Mouse (Mus musculus) spleen, postnatal 4 days (tissue): Measurements from ENCODE around the gene Sirt3.
"Not testable (repeated sequence)": the region's sequence is repeated elsewhere in the genome, so short reads cannot be mapped to it uniquely, and the experiment has no call there.

Source experiments
- DNase-seq, 2 experiments: peaks; one replicate each; pipeline ENCODE4 v3.0.0; 2022; ENCODE audit warnings: low spot score in 2 of 2

Sirt3 gene

GRCm38 (mm10) chr7:140897863-140898262 lies 15.8 kb upstream of the Sirt3 start:
- DNase-seq: no peak

GRCm38 (mm10) chr7:140894611-140895010 lies 12.5 kb upstream of the Sirt3 start:
- no peak for DNase-seq

DNA sequence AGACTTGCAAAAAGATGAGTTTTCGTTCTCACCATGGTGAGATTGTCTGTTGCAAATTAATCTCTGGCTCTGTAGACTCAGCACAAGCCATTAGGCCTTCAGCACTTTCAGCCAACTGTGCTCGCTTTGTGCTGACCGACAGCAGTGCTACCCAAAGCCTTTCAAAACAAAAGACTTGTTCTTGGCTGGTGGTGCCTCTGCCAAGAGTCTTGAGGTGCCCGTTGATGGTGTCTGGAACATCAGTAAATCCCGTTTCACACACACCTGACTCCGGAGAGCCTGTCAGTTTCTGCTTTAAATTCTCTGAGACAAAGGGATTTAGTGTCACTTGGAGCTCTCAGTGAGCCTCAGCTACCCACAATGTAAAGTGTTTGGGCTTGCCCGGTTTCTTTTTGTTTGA lies 11.9 kb upstream of the Sirt3 start:
- no peak for DNase-seq

DNA sequence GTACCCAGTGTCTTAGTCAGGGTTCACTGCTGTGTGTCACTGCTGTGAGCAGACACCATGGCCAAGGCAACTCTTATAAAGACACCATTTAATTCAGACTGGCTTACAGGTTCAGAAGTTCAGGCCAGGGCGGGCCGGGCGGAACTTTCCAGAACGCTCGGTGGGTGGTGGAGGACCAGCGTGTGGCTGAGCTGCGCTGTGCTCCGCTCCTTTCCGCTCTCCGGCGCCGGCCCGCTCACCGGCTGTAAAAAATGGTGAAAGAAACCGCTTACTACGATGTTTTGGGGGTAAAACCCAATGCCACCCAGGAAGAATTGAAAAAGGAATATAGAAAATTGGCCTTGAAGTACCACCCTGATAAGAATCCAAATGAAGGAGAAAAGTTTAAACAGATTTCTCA lies 8.5 kb upstream of the Sirt3 start:
- DNase-seq: not testable (repeated sequence)

- DNase-seq: no peak
Measured at GRCm38 (mm10) chr7:140882469-140882803, 327 bp upstream of the Sirt3 start.

DNA sequence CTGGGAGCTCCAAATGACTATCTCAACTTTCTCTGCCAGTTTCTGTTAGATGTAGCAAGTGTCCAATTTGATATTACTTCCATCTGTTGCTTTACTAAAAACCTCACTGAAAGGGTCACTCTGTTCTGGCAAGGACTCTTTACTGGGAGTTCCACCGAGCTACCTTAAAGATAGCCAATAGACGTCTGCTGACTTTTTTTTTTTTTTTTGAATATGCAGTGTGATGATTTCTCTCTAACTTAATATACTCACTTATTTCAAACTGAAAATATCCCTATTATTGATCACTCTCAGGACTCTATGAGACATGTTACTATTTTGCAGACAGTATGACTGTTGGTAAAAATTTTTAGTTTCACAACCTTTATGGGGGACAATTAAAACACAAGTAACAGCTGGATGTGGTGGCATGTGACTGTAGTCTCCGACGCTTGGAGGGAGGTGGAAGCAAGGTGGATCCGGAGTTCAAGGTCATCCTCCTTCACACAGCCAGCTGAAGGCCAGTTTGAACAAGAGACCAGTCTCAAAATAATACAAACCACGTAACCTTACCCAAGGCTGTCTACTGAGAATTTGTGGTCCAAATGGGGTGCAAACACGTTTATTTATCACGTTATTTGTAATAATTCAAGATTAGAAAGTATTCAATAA lies 1.1 kb downstream of the Sirt3 start:
- no peak for DNase-seq

GRCm38 (mm10) chr7:140880419-140880818 lies 1.7 kb downstream of the Sirt3 start:
- DNase-seq: no peak

GRCm38 (mm10) chr7:140879355-140879754 lies 2.8 kb downstream of the Sirt3 start:
- DNase-seq: no peak

DNA sequence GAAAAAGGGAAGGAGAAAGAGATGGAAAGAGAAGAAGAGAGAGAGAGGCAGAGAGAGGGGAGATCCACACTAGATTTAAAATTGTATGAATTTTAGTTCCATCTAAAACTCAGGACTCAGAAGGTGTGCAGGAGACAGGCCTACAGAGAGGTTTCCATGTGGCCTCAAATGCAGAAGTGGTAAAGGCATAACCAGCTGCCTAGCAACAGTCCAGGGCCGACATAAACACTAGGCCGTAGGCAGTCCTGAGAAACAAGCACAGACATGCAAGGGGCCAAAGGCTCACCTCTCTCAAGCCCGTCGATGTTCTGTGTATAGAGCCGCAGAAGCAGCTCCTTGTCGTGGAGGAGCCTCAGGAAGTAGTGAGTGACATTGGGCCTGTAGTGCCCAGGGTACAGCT lies 4.7 kb downstream of the Sirt3 start:
- DNase-seq: no peak

GRCm38 (mm10) chr7:140874224-140874623 lies 7.9 kb downstream of the Sirt3 start:
- DNase-seq: no peak

- no peak for DNase-seq
Measured at GRCm38 (mm10) chr7:140864761-140865160, 17.3 kb downstream of the Sirt3 start.

GRCm38 (mm10) chr7:140860728-140861127 lies 21.4 kb downstream of the Sirt3 start:
- DNase-seq: peak in 1 of 2 experiments; percentile 60

- DNase-seq: no peak
Measured at GRCm38 (mm10) chr7:140859997-140860396, 22.1 kb downstream of the Sirt3 start.

- peak in 1 of 2 experiments; percentile 66 for DNase-seq
Measured at GRCm38 (mm10) chr7:140858746-140859145, 23.4 kb downstream of the Sirt3 start.

DNA sequence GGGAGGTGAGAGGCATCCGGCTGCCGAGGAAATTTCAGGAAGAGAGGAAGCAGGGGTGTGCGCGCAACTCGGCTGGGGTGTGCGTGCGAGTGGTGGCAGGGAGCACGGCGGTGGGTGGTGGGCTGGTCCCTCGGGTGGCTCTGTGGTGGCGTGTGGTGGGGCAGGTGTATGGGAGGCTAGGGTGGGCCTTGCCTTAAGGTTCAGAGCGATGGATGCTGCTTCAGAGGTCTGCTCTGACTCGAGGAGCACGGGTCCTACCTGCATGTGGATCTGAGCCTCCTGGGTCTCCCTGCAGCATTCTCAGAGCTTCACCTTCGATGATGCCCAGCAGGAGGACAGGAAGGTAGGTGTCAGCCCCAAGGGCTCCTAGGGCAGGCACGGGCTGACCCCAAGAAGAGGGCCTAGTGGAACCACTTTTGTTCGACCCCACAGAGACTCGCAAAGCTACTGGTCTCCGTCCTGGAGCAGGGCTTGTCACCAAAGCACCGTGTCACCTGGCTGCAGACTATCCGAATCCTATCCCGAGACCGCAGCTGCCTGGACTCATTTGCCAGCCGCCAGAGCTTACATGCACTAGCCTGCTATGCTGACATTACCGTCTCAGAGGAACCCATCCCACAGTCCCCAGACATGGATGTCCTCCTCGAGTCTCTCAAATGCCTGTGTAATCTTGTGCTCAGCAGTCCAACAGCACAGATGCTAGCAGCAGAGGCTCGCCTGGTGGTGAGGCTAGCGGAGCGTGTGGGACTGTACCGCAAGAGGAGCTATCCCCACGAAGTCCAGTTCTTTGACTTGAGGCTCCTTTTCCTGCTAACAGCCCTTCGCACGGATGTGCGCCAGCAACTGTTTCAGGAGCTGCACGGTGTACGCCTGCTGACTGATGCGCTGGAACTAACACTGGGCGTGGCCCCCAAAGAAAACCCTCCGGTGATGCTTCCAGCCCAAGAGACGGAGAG lies 24.3 kb downstream of the Sirt3 start, which contains the start of gene Bet1l:
Gene Bet1l, minus strand, starts transcription at position 28 of the 956 bp plus-strand sequence.
- DNase-seq: peak in 1 of 2 experiments; percentile 71

DNA sequence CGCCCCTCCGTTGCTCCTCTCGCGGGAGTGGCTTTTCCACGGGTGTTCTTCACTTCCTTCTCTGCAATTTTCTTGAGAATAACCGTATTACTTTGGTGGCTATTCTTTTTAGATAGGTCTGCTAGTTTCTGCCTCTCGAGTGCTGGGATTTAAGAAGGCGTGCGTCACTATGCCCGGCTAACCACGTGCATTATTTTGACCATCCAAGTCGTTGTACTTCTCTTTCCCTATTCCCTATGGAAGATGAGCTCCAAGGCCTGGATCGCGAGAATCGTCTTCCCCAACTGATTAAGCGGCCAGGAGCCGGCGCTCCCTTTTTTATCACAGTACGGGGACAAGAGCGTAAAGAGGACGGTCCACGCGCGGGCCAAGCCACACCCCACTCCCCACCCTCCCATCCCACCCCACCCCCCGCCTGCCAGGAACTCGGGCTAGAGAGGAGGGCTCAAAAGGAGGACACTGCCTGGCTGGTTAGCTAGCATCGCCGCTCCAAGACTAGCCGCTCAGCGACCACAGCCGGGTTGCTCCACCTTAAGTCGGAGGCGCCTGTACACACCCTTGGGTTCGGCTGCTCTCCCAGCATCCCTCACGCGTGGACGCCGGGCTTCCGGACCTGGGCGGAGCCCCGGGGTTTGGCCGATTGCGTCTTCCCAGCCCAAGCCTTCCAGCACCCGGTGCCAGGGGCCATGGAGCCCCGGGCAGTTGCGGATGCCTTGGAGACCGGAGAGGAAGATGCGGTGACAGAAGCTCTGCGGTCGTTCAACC lies 25.1 kb downstream of the Sirt3 start, which contains the start of gene Ric8a:
Gene Ric8a, plus strand, starts transcription at position 173 of the 765 bp plus-strand sequence.
- peak; percentile 89 to 94 for DNase-seq

DNA sequence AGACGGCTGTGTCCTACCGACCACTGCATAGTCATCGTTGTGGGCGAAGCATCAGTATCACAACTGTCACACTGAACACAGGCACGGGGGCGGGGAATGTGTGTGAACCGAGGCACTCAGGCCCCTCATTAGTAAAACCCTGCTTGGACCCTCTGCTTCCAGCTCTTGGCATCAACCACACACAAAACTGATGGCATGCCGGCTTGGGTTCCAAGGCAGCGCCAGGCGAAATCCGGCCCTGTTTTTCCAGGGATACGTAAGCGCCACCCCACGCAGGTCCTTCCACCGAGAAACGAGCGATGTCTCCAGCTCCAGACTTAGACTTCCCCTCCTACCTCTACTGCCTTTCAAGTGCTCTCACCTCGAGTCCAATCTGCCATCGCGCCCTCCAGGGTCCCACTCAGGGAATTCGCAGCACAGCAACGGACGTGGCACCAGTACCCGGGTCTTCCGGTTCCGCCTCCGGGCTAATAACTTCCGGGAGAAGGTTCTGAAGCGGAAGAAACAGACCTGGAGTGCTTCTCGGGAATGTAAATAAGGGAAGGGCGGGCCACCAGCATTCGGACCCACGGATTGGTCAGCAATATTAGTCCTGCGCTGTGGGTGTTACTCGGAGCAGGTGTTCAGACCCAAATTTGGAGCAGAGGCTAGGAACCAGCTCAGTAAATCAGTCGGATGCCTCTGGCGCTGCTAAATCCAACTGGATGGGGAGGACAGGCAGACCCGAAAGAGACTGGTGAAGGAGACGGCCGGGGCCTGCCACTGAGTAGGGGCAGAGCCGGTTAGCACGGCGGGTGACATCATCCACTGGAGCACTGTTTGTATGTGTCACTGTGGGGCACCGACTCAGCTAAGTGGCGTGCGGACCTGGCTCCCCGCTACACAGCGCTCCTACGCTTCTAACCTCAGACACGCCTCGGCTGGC lies 26.0 kb downstream of the Sirt3 start, which contains the start of gene Gm45785:
Gene Gm45785, minus strand, starts transcription at position 472 of the 925 bp plus-strand sequence.
- DNase-seq: peak; percentile 75 to 85

DNA sequence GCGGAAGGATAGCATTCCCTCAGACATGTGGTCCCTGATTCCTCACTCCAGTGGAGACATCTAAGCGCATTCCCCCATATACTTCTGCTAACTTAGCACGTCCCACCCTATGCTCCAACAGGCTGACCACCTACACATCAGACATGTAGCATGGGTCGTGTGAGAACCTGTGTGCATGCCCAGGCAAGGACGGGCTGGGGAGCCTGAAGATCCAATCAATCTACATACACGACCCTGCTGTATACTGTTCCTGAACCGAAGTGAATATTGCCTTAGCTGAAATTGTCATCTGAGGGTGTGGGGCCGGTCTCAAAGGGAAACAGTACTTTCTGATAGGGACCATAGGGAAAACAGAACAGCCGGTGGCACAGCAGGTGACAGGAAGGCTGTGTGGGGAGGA lies 26.9 kb downstream of the Sirt3 start:
- DNase-seq: peak in 1 of 2 experiments; percentile 60

DNA sequence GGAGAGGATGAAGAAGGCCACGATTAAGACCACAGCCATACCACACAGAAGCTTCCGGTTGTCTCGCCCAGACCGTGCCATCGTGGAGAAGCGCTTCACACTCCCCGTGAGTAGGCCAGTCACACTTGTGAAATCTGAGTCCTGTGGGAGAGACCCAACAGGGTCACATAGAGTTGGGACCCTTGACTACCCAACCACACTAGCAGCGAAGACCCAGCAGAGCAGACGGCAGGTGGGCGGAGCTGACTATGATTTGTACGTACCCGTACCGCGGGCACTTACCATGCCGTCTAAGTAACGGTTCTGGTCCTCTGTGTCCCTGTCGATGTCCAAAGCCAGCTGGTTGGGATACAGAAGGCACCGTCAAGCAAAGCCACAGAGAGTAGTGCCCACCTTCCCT lies 27.6 kb downstream of the Sirt3 start:
- peak in 1 of 2 experiments; percentile 57 for DNase-seq

DNA sequence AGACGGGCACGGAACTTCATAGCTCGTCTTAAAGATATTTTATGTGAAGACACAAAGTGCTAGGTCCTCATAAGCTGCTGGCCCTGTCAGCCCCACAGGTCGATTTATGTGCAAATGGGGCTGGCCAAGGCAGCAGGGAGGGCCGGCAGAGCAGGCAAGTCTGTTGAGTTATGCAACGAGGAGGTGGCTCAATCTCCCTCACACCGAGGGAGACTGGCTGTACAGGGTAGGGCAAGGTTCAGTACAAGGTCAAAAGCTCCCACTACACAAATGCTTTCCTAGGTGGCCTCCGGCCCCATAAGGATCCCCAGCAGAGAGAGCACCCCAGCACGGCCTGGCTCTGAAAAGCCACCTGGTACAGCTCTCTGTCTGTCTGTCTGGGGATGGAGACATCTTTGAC lies 28.7 kb downstream of the Sirt3 start:
- DNase-seq: peak in 1 of 2 experiments; percentile 59

- DNase-seq: no peak
Measured at GRCm38 (mm10) chr7:140851916-140852315, 30.2 kb downstream of the Sirt3 start.
